Comparison of ENCODE assay signal across 8 mouse cellular contexts in the genomic region with DNA sequence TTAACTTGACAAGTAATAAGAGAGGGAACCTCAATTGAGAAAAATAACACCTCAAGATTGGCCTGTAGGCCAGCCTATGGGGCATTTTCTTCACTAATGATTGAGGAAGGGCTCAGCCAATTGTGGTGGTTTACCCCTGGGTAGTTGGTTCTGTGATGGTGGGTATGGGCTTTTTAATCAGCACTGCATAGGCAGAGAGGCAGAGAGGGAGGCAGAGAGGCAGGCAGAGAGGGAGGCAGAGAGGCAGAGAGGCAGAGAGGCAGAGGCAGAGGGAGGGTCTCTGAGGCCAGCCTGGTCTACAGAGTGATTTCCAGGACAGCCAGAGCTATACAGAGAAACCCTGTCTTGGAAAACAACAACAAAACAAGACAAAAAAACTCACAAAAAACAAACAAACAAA. TPM values are rescaled to one million over a fixed set of nuclear protein-coding genes. Genes with fewer than 3 reads are reported as not detected.
A peak's percentile ranks its signal among the peaks of the same experiment; 100 is the strongest.
DNase-seq lines count a peak whose midpoint lies in the region; ATAC-seq and TF ChIP-seq lines count a peak whose summit lies in the region.

No protein-coding gene starts in this region.

- no peak overlapping the region; the same call in 1 of the 2 replicates for H3K4me3 ChIP-seq in kidney, embryonic 16.5 days (ENCODE audit: low read length)
- peak overlapping the region; percentile 26; the same call in 1 of the 2 replicates for H3K4me3 ChIP-seq in brown adipose tissue, adult 24 weeks (ENCODE audit: insufficient read depth, low read depth, low read length)
- peak overlapping the region; percentile 85; the same call in 1 of the 2 replicates for H3K4me3 ChIP-seq in forebrain, embryonic 14.5 days (ENCODE audit: low read depth, low read length)
- peak overlapping the region in 1 of 2 experiments; percentile 84; a peak in 2 of 4 replicates for H3K4me3 ChIP-seq in liver, embryonic 14.5 days (ENCODE audit: insufficient read depth in 1 of 2, low read depth in 2 of 2, low read length in 2 of 2)

- no peak for TF ChIP-seq CTCF in liver, embryonic 14.5 days (IDR thresholded peaks at IDR 0.05; ENCODE audit: low read depth)

- H3K9ac ChIP-seq in kidney, embryonic 16.5 days (replicated peaks; ENCODE audit: low read length) = no peak overlapping the region
- no peak overlapping the region for H3K9ac ChIP-seq in forebrain, embryonic 14.5 days (ENCODE audit: low read length)
- H3K9ac ChIP-seq in liver, embryonic 14.5 days (replicated peaks) = peak overlapping the region; percentile 47; the same call in 1 of the 2 replicates

- H3K9me3 ChIP-seq in kidney, embryonic 16.5 days (ENCODE audit: low read length) = no peaks in the 10 kb centered on the region
- H3K9me3 ChIP-seq in forebrain, embryonic 14.5 days (replicated peaks; ENCODE audit: control insufficient read depth, low read length) = no peaks in the 10 kb centered on the region
- H3K9me3 ChIP-seq in liver, embryonic 14.5 days (ENCODE audit: control insufficient read depth, low read length) = no peaks in the 10 kb centered on the region

- H3K4me1 ChIP-seq in kidney, embryonic 16.5 days (ENCODE audit: insufficient read depth, low read length) = peaks cover 16% of the 10 kb centered on the region
- peaks cover 9% of the 10 kb centered on the region for H3K4me1 ChIP-seq in brown adipose tissue, adult 24 weeks (ENCODE audit: control insufficient read depth, insufficient read depth, insufficient read length, low read length)
- peaks cover 6% of the 10 kb centered on the region; the same call in 1 of the 2 replicates for H3K4me1 ChIP-seq in forebrain, embryonic 14.5 days (ENCODE audit: control insufficient read depth, insufficient read depth, low read length)
- H3K4me1 ChIP-seq in liver, embryonic 14.5 days (replicated peaks; ENCODE audit: control insufficient read depth in 2 of 2, insufficient read depth in 2 of 2, low read length in 1 of 2) = peaks cover 11 to 16% of the 10 kb centered on the region in 2 experiments

- TF ChIP-seq EP300 in liver, embryonic 14.5 days (IDR thresholded peaks at IDR 0.05; ENCODE audit: low read depth) = no peak

- no peaks in the 10 kb centered on the region for H3K36me3 ChIP-seq in kidney, embryonic 16.5 days (ENCODE audit: insufficient read depth, low read length)
- H3K36me3 ChIP-seq in forebrain, embryonic 14.5 days (ENCODE audit: control insufficient read depth, insufficient read depth, low read length) = no peaks in the 10 kb centered on the region; the same call in 1 of the 2 replicates
- H3K36me3 ChIP-seq in liver, embryonic 14.5 days (replicated peaks; ENCODE audit: control insufficient read depth, insufficient read depth, low read depth) = no peaks in the 10 kb centered on the region

- no peak for ATAC-seq in kidney, embryonic 16.5 days (ENCODE audit: low FRiP score, low TSS enrichment)
- ATAC-seq in forebrain, embryonic 14.5 days = no peak
- ATAC-seq in liver, embryonic 14.5 days (ENCODE audit: insufficient read depth) = no peak
- no peak for ATAC-seq in frontal cortex, adult (ENCODE audit: low TSS enrichment)

- no peak overlapping the region for H3K27ac ChIP-seq in kidney, embryonic 16.5 days (ENCODE audit: low read length)
- H3K27ac ChIP-seq in brown adipose tissue, adult 24 weeks (replicated peaks; ENCODE audit: low read depth, low read length) = no peak overlapping the region
- H3K27ac ChIP-seq in forebrain, embryonic 14.5 days (ENCODE audit: low read depth, low read length) = no peak overlapping the region
- H3K27ac ChIP-seq in liver, embryonic 14.5 days = no peak overlapping the region

- no peak for DNase-seq in kidney, adult 8-10 months
- no peak for DNase-seq in forebrain, embryonic 14.5 days (ENCODE audit: low spot score)
- no peak for DNase-seq in liver, embryonic 14.5 days (ENCODE audit: low read depth in 3 of 3, low spot score in 3 of 3)
- DNase-seq in testis, postnatal 14 days (ENCODE audit: low spot score) = peak; percentile 32
- no peak for DNase-seq in cerebellum, postnatal 14 days

- no peaks in the 10 kb centered on the region for H3K27me3 ChIP-seq in kidney, embryonic 16.5 days (ENCODE audit: insufficient read depth, low read length)
- no peaks in the 10 kb centered on the region for H3K27me3 ChIP-seq in forebrain, embryonic 14.5 days (replicated peaks; ENCODE audit: control insufficient read depth, insufficient read depth, low read length)
- H3K27me3 ChIP-seq in liver, embryonic 14.5 days (ENCODE audit: control insufficient read depth, insufficient read depth, low read length) = no peaks in the 10 kb centered on the region

- H3K4me2 ChIP-seq in kidney, embryonic 16.5 days (replicated peaks; ENCODE audit: low read depth, low read length) = peak overlapping the region; percentile 81
- peak overlapping the region; percentile 88 for H3K4me2 ChIP-seq in forebrain, embryonic 14.5 days (ENCODE audit: low read length)
- H3K4me2 ChIP-seq in liver, embryonic 14.5 days (ENCODE audit: low read depth) = peak overlapping the region; percentile 73

RNA-seq across cellular contexts. Expression of a gene that starts 2.4 kb away (rescaled TPM):
- polyA plus RNA-seq in kidney, embryonic 16.5 days (2015; fragmentation: Nextera tagmentation; extraction: Ambion mirVana) = 15.0 and 29.2 TPM in 2 replicates
- 43.9 and 50.8 TPM in 2 replicates for polyA plus RNA-seq in brown adipose tissue, adult 24 weeks (2012; ENCODE audit: insufficient read depth, insufficient read length, missing spikeins)
- polyA plus RNA-seq in forebrain, embryonic 14.5 days (2014; fragmentation: Nextera tagmentation; extraction: Ambion mirVana) = 24.3 and 32.0 TPM in 2 replicates
- 3.6 and 5.3 TPM in 2 replicates for polyA plus RNA-seq in liver, embryonic 14.5 days (2012; rRNA removed)
- polyA plus RNA-seq in liver, embryonic 14.5 days (2014; fragmentation: Nextera tagmentation; extraction: Ambion mirVana) = 11.3 and 11.9 TPM in 2 replicates

RNA-seq across cellular contexts. Expression of a gene that starts 57.6 kb away (rescaled TPM):
- 69.5 and 73.4 TPM in 2 replicates for polyA plus RNA-seq in kidney, embryonic 16.5 days (2015; fragmentation: Nextera tagmentation; extraction: Ambion mirVana)
- polyA plus RNA-seq in brown adipose tissue, adult 24 weeks (2012; ENCODE audit: insufficient read depth, insufficient read length, missing spikeins) = 19.0 and 21.6 TPM in 2 replicates
- polyA plus RNA-seq in forebrain, embryonic 14.5 days (2014; fragmentation: Nextera tagmentation; extraction: Ambion mirVana) = 73.0 and 83.6 TPM in 2 replicates
- polyA plus RNA-seq in liver, embryonic 14.5 days (2012; rRNA removed) = 6.2 and 8.8 TPM in 2 replicates
- 15.7 and 16.9 TPM in 2 replicates for polyA plus RNA-seq in liver, embryonic 14.5 days (2014; fragmentation: Nextera tagmentation; extraction: Ambion mirVana)
